Mouse (Mus musculus) liver, embryonic 12.5 days (tissue): ENCODE data around the gene Sympk. TPM values are rescaled to one million over a fixed set of nuclear protein-coding genes. Genes with fewer than 3 reads are reported as not detected.

Source experiments
- ATAC-seq: fragments of 200-750 bp; cut with Nextera tagmentation; 2 replicates; pipeline ENCODE4 v1.8.0; 2017; ENCODE audit warnings: moderate number of reproducible peaks, mild to moderate bottlenecking, moderate library complexity
- H3K27ac ChIP-seq: fragments of 300-500 bp; sonication (generic); 2 replicates; pipeline ENCODE4 v1.5.1; 2016; ENCODE audit warnings: mild to moderate bottlenecking
- H3K27me3 ChIP-seq: fragments of 300-500 bp; sonication (generic); replicated peaks from 2 replicates; pipeline ENCODE4 v1.6.1; 2016; ENCODE audit warnings: mild to moderate bottlenecking, moderate library complexity
- H3K36me3 ChIP-seq: fragments of 300-500 bp; sonication (generic); 2 replicates; pipeline ENCODE4 v1.6.1; 2016; ENCODE audit warnings: mild to moderate bottlenecking, moderate library complexity
- H3K4me1 ChIP-seq: fragments of 300-500 bp; sonication (generic); 2 replicates; pipeline ENCODE4 v1.6.1; 2016
- H3K4me2 ChIP-seq: fragments of 300-500 bp; sonication (generic); 2 replicates; pipeline ENCODE4 v1.6.1; 2016; ENCODE audit warnings: mild to moderate bottlenecking, moderate library complexity
- H3K4me3 ChIP-seq: fragments of 300-500 bp; sonication (generic); 2 replicates; pipeline ENCODE4 v1.5.1; 2016; ENCODE audit warnings: mild to moderate bottlenecking, moderate library complexity
- H3K9ac ChIP-seq: fragments of 300-500 bp; sonication (generic); 2 replicates; pipeline ENCODE4 v1.6.1; 2016; ENCODE audit warnings: mild to moderate bottlenecking, moderate library complexity
- H3K9me3 ChIP-seq: fragments of 300-500 bp; sonication (generic); replicated peaks from 2 replicates; pipeline ENCODE4 v1.6.1; 2016; ENCODE audit warnings: mild to moderate bottlenecking, moderate library complexity
- WGBS: fragments of 180-500 bp; shearing (Covaris S2); methylation state at CpG from one replicate; pipeline ENCODE4 v1.1.7; 2016; ENCODE audit not compliant: insufficient replicate concordance; 5-methylcytosine and 5-hydroxymethylcytosine counted together
- polyA plus RNA-seq: library from polyadenylated mRNA; unstranded; fragments of >200 nt; fragmentation: Nextera tagmentation; extraction: Ambion mirVana; gene quantifications from 2 replicates; pipeline ENCODE4 v1.2.1, GENCODE M21; 2016

Sympk gene
- 30.3 and 33.3 TPM in 2 replicates for polyA plus RNA-seq

GRCm38 (mm10) chr7:19024096-19024506 is at the start of gene Sympk:
Gene Sympk, plus strand, starts transcription at chr7:19024377.
- H3K4me3 ChIP-seq, result peak within 1 kb of the TSS; percentile 94
- peak within 1 kb of the TSS; percentile 96 for H3K9ac ChIP-seq
- peaks cover 46% of the 10 kb centered on the region for H3K27me3 ChIP-seq
- WGBS, result under 1% methylated on average over 49 of the region's 50 CpGs
- no peaks in the 10 kb centered on the region for H3K9me3 ChIP-seq
- H3K27ac ChIP-seq, result peak within 1 kb of the TSS; percentile 76
- ATAC-seq, result peak; percentile 92
- H3K4me2 ChIP-seq, result peak within 1 kb of the TSS; percentile 81
- peaks cover 42% of the 10 kb centered on the region for H3K4me1 ChIP-seq
- H3K36me3 ChIP-seq, result peaks cover 9% of the 10 kb centered on the region

DNA sequence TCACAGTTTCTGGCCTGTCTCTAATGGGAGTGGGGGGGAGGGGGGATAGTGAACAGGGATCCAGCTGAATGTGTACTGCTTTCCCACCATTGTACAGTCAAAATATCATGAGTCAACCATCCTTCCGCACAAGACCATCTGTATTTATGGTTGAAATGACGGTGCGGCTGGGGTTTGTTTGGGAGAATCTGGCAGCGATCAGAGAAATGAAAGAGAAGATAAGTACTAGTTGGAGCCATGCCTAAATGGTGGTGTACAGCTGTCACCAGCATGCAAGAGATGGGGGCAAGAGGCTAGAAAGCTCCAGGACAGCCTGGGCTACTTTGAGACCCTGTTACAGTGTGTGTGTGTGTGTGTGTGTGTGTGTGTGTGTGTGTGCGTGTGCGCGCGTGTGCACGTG is 45.8 kb upstream of the Sympk start:
- Histone ChIP-seq H3K4me2 (no peak overlapping the region), H3K9ac (no peak overlapping the region), H3K9me3 (no peaks in the 10 kb centered on the region), H3K27me3 (no peaks in the 10 kb centered on the region; the same call in 1 of the 2 replicates), H3K4me1 (no peaks in the 10 kb centered on the region), H3K27ac (no peak overlapping the region), H3K36me3 (no peaks in the 10 kb centered on the region), H3K4me3 (no peak overlapping the region)
- 79% methylated on average over 9 of the region's 9 CpGs for WGBS
- no peak for ATAC-seq

GRCm38 (mm10) chr7:18986503-18986902 is 37.7 kb upstream of the Sympk start:
- Histone ChIP-seq H3K36me3 (no peaks in the 10 kb centered on the region), H3K4me2 (no peak overlapping the region), H3K9ac (no peak overlapping the region), H3K9me3 (no peaks in the 10 kb centered on the region), H3K27ac (no peak overlapping the region), H3K4me1 (peaks cover 13% of the 10 kb centered on the region), H3K4me3 (no peak overlapping the region), H3K27me3 (peaks cover 46% of the 10 kb centered on the region)
- WGBS, result 50% methylated on average over 2 of the region's 2 CpGs
- no peak for ATAC-seq

- H3K27me3 ChIP-seq, result peaks cover 52% of the 10 kb centered on the region
- H3K4me1 ChIP-seq, result peaks cover 19% of the 10 kb centered on the region
- no peak within 1 kb of the TSS for H3K4me2 ChIP-seq
- H3K27ac ChIP-seq, result no peak within 1 kb of the TSS
- 53% methylated on average over 2 of the region's 2 CpGs for WGBS
- H3K9ac ChIP-seq, result no peak within 1 kb of the TSS
- ATAC-seq, result no peak
- no peak within 1 kb of the TSS for H3K4me3 ChIP-seq
- no peaks in the 10 kb centered on the region for H3K36me3 ChIP-seq
- H3K9me3 ChIP-seq, result no peaks in the 10 kb centered on the region
These were observed 37.1 kb upstream of the Sympk start, which contains the start of gene Nanos2 for GRCm38 (mm10) chr7:18987100-18987499. Gene Nanos2, plus strand, starts transcription at chr7:18987400.

- 52% methylated on average over 13 of the region's 13 CpGs for WGBS
- ATAC-seq, result no peak
- no peak overlapping the region for H3K4me2 ChIP-seq
- no peak overlapping the region for H3K9ac ChIP-seq
- H3K9me3 ChIP-seq, result no peaks in the 10 kb centered on the region
- no peaks in the 10 kb centered on the region for H3K36me3 ChIP-seq
- peaks cover 23% of the 10 kb centered on the region for H3K4me1 ChIP-seq
- no peak overlapping the region for H3K4me3 ChIP-seq
- H3K27ac ChIP-seq, result no peak overlapping the region
- H3K27me3 ChIP-seq, result peaks cover 58% of the 10 kb centered on the region
These were observed 36.4 kb upstream of the Sympk start for GRCm38 (mm10) chr7:18987747-18988146.

DNA sequence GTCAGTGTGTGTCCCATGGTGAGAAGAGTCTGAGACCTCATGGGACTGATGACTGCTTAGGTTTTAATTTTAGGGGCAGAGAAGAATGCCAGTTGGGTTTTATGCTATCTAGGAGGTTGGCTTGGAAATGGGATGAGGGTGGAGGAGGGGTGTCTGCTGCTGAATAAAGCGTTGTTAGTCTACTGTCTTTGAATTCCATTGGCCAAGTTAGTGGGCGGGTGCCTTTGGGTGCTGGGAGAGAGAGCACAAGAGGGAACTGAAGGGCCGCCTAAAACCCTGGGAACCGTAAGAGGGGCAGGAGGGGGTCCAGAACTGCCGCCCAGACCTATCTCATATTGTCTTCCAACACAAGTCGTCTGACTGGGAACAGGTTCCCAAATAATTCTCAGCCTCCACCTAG is 35.4 kb upstream of the Sympk start:
- Histone ChIP-seq H3K4me2 (no peak overlapping the region), H3K36me3 (no peaks in the 10 kb centered on the region), H3K27me3 (peaks cover 69% of the 10 kb centered on the region), H3K9me3 (no peaks in the 10 kb centered on the region), H3K4me1 (peaks cover 23% of the 10 kb centered on the region), H3K4me3 (no peak overlapping the region), H3K27ac (no peak overlapping the region), H3K9ac (no peak overlapping the region)
- WGBS, result 44% methylated on average over 6 of the region's 6 CpGs
- no peak for ATAC-seq

GRCm38 (mm10) chr7:18989995-18990394 is 34.2 kb upstream of the Sympk start:
- H3K27me3 ChIP-seq, result peaks cover 76% of the 10 kb centered on the region
- H3K4me1 ChIP-seq, result peaks cover 23% of the 10 kb centered on the region
- 15% methylated on average over 5 of the region's 5 CpGs for WGBS
- no peaks in the 10 kb centered on the region; the same call in 1 of the 2 replicates for H3K36me3 ChIP-seq
- H3K9ac ChIP-seq, result no peak overlapping the region
- peak overlapping the region; percentile 78 for H3K4me2 ChIP-seq
- no peak overlapping the region for H3K27ac ChIP-seq
- H3K4me3 ChIP-seq, result peak overlapping the region; percentile 52; the same call in 1 of the 2 replicates
- ATAC-seq, result no peak
- no peaks in the 10 kb centered on the region for H3K9me3 ChIP-seq

DNA sequence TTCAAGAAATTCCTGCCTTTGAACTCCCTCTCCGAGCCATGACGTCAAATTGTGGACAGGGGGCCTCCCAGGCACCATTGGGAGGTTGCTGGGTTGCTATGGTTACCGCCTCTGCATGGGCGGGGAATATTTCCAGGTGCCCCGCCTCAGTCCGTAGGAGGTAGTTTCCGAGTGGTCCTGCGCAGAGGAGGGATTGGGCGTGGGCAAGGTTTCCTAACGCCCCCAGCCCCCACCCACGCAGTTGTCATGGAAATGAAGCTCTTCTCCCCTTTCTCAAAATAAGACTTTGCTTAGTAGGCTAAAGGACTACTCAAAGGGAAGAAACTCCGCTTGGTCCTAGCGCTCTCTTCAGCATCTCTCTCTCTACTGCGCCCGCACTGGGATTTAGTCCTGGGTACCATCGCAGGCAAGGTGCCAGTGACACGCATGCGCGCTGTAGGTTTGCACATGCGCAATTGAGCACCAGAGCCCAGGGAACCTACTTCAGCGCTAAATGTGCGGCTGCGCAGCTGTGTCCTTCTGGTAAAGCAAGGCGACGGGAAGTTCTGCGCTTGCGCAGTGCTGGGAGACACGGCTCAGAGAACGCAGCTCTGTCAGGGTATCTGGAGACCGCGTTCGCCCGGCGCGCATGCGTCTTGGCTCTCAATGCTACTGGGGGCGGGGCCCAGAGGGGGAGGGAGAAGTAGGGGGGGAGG is 33.4 kb upstream of the Sympk start, which contains the start of gene Mypop:
TSS of gene Mypop (plus strand) at position 645 of the 695 bp plus-strand sequence.
- WGBS, result under 1% methylated on average over 37 of the region's 37 CpGs

GRCm38 (mm10) chr7:18991660-18992293 is 32.4 kb upstream of the Sympk start:
- peak overlapping the region; percentile 78 for H3K4me2 ChIP-seq
- peaks cover 76% of the 10 kb centered on the region for H3K27me3 ChIP-seq
- 2% methylated on average over 59 of the region's 59 CpGs for WGBS
- 0 out of 2 replicates have a peak overlapping the region, but pooled peaks have one; percentile 28 for H3K9ac ChIP-seq
- H3K36me3 ChIP-seq, result peaks cover 5% of the 10 kb centered on the region; the same call in 1 of the 2 replicates
- H3K4me1 ChIP-seq, result peaks cover 23% of the 10 kb centered on the region
- no peak for ATAC-seq
- peak overlapping the region; percentile 52 for H3K4me3 ChIP-seq
- no peak overlapping the region for H3K27ac ChIP-seq
- no peaks in the 10 kb centered on the region for H3K9me3 ChIP-seq

More for the DNA sequence above, 33.4 kb upstream of the Sympk start, which contains the start of gene Mypop:
- peak within 1 kb of the TSS; percentile 52 for H3K4me3 ChIP-seq
- peak within 1 kb of the TSS; percentile 28; the same call in 1 of the 2 replicates for H3K9ac ChIP-seq
- H3K4me1 ChIP-seq, result peaks cover 23% of the 10 kb centered on the region
- no peaks in the 10 kb centered on the region for H3K9me3 ChIP-seq
- H3K36me3 ChIP-seq, result no peaks in the 10 kb centered on the region; the same call in 1 of the 2 replicates
- peak within 1 kb of the TSS; percentile 78 for H3K4me2 ChIP-seq
- ATAC-seq, result peak; percentile 89
- H3K27ac ChIP-seq, result no peak within 1 kb of the TSS
- peaks cover 76% of the 10 kb centered on the region for H3K27me3 ChIP-seq

GRCm38 (mm10) chr7:18992294-18992675 is 31.9 kb upstream of the Sympk start:
- Histone ChIP-seq H3K27ac (no peak overlapping the region), H3K9me3 (no peaks in the 10 kb centered on the region), H3K4me2 (peak overlapping the region; percentile 78), H3K27me3 (peaks cover 72% of the 10 kb centered on the region), H3K9ac (0 out of 2 replicates have a peak overlapping the region, but pooled peaks have one; percentile 28), H3K36me3 (peaks cover 7% of the 10 kb centered on the region), H3K4me3 (peak overlapping the region; percentile 52), H3K4me1 (peaks cover 23% of the 10 kb centered on the region)
- ATAC-seq, result no peak
- WGBS, result 1% methylated on average over 30 of the region's 31 CpGs

- Histone ChIP-seq H3K27me3 (peaks cover 65% of the 10 kb centered on the region), H3K9ac (no peak overlapping the region), H3K9me3 (no peaks in the 10 kb centered on the region), H3K4me1 (peaks cover 23% of the 10 kb centered on the region), H3K27ac (no peak overlapping the region), H3K36me3 (peaks cover 12% of the 10 kb centered on the region), H3K4me2 (no peak overlapping the region), H3K4me3 (no peak overlapping the region)
- WGBS, result 74% methylated on average over 5 of the region's 5 CpGs
- ATAC-seq, result no peak
These were observed 31.1 kb upstream of the Sympk start for GRCm38 (mm10) chr7:18993036-18993435.

DNA sequence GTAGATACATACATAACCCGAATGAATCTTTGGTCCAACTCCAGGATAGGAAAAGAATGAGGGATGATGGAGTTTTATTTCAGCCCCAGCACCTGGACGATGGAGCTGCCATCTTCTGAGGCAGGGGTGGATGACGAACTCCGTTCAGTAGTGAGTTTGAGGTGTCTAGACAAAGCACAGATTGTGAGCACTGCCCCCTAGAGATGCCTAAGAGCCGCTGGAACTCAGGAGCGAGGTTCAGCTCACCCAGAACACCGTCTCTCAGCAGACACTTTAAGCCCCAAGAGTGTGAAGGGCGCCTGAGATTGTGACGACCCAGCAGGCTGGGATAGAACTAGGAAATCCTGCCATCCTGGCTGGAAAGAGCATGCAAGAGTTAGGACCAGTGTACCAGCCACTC is 25.3 kb upstream of the Sympk start:
- H3K9ac ChIP-seq, result no peak overlapping the region
- no peak for ATAC-seq
- no peak overlapping the region for H3K4me3 ChIP-seq
- H3K4me1 ChIP-seq, result peaks cover 36% of the 10 kb centered on the region
- H3K4me2 ChIP-seq, result no peak overlapping the region
- H3K27me3 ChIP-seq, result peaks cover 7% of the 10 kb centered on the region
- H3K9me3 ChIP-seq, result no peaks in the 10 kb centered on the region
- H3K27ac ChIP-seq, result no peak overlapping the region
- WGBS, result 61% methylated on average over 9 of the region's 9 CpGs
- H3K36me3 ChIP-seq, result peaks cover 12% of the 10 kb centered on the region
